Mouse (Mus musculus): ENCODE data around the gene Gm10912.
"Not testable (repeated sequence)": the region's sequence is repeated elsewhere in the genome, so short reads cannot be mapped to it uniquely, and the experiment has no call there.

Gene Gm10912

DNA sequence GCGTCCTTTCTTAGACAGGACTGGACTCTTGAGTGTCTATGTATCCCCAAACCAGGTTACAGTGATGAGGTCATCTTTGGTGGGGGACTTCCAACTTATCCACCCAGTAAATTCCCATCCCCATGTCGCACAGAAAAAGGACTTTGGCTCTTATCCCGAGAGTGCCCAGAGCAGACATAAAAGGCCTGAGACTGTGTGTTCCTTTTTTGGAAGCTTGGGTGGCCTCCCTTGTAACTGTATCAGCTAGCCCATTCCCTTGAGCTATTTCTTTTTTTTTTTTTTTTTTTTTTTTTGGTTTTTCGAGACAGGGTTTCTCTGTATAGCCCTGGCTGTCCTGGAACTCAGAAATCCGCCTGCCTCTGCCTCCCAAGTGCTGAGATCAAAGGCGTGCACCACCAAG, at the start of gene Gm10912:
Gm10912 (plus strand) TSS at position 301 of the 400 bp plus-strand sequence.
- DNase-seq (ENCODE audit: low spot score) = not testable (repeated sequence)

- DNase-seq (ENCODE audit: low spot score) = no peak
These were observed 42.5 kb upstream of the Gm10912 start for GRCm38 (mm10) chr2:104023096-104023495.

- DNase-seq (ENCODE audit: low spot score) = no peak
These were observed 41.0 kb upstream of the Gm10912 start for GRCm38 (mm10) chr2:104024656-104025055.

DNA sequence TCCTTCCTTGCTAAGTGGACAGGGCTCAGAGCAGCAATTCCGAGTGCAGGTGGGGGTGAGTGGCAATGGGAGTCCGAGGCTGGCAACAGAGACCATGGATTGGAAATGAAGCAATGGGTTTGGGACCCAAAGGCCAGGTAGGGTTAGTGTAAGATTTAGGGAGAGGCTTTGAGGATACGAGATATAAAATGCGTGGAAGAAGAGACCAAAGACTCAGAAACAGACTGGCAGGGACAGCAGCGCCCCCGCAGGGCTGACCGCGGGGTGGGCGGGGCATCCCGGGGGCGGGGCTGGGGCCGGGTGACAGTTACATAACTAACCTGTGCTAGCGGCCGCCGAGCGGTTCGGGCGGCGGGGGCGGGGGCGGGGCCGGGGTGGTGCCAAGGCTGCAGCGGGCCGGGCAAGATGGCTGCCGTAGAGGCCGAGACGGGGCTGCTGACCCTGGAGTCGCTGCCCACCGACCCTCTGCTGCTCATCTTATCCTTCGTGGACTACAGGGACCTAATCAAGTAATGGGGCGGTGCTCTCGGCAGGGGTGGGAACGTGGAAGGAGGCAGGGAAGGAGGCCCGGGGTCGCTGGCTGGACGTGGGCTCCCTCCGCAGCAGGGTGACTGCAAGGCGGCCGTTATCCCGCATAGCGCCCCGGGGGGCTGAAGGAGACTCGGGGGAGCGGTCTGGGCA, 38.0 kb upstream of the Gm10912 start, which contains the start of gene Fbxo3:
Fbxo3 (plus strand) TSS at position 264 of the 681 bp plus-strand sequence.
- DNase-seq (ENCODE audit: low spot score) = peak; percentile 67

- no peak for DNase-seq (ENCODE audit: low spot score)
These were observed 37.4 kb upstream of the Gm10912 start, which contains the start of gene 4931422A03Rik for GRCm38 (mm10) chr2:104028139-104028723. Gene 4931422A03Rik, minus strand, starts transcription at chr2:104028361.

DNA sequence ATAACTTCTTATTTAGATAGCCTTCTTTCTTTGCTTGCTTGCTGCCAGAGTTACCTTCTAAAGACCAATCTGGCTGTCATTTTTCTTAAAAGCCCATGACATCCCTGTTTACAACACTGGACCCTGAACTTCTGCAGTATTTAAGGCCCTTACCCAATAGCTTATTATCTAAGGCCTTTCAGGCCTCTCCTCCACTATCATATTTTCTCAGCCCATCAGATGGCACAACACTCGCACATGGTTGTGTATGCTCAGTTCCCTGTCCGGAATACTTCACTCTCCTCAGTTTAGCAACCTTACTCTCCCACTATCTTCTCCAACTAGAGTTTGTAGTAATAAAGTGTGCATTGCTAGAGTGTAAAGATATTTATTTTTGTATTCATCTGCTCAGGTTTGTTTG, 36.6 kb upstream of the Gm10912 start:
- no peak for DNase-seq (ENCODE audit: low spot score)

DNA sequence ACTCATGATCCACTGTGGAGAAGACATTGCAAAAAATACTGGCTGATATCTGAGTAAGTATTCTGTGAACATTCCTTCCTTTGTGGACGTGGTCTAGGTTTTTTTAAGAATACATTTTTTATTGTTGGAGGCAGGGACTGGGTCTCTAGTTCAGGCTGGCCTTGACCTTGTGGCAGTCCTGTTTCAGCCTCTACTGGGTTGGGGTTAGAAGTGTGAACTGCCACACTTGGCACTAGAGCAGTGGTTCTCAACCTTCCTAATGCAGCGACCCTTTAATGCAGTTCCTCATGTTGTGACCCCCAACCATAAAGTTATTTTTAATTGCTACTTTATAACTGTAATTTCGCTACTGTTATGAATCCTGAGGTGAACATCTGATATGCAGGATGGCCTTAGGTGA, 35.2 kb upstream of the Gm10912 start:
- DNase-seq (ENCODE audit: low spot score) = no peak

DNA sequence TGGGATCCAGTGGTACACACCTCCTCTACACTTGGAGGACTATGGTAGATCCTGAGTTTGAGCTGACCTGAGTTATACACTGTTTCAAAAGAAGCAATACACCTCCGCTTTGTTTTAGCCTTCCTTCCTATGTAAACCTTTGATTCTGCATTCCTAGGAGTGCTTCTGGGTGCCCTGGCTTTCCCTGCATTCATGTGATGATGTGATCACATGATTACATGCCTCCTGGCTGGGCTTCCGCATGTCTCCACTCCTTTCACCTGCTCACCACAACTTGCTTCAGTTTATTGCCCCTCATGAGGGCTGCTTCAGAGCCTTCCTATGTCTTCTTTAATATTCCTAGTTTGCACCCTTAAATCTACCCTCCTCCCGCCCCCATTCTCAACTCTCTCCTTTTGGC, 33.6 kb upstream of the Gm10912 start:
- DNase-seq (ENCODE audit: low spot score) = no peak

GRCm38 (mm10) chr2:104034832-104035472, 30.7 kb upstream of the Gm10912 start:
- DNase-seq (ENCODE audit: low spot score) = peak; percentile 6

GRCm38 (mm10) chr2:104035595-104035994, 30.0 kb upstream of the Gm10912 start:
- no peak for DNase-seq (ENCODE audit: low spot score)

- no peak for DNase-seq (ENCODE audit: low spot score)
These were observed 29.3 kb upstream of the Gm10912 start for GRCm38 (mm10) chr2:104036316-104036715.

DNA sequence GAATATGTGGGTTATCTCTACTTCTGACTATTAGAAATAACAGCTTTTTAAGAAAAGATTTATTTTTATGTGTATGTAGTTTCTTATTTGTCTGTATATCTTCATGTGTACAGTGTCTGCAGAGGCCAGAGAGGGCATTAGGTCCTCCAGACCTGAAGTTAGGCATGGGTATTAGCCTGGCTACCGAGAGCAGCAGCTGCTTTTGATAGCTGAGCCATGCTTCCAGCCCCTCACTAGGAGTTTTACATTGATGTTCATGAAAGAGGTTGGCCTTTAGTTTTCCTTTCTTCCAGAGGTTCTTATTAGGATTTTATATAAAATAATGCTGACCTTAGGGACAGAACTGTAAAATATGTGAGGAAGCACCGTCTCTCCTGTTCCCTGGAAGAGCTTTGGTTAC, 27.4 kb upstream of the Gm10912 start:
- DNase-seq (ENCODE audit: low spot score) = no peak

DNA sequence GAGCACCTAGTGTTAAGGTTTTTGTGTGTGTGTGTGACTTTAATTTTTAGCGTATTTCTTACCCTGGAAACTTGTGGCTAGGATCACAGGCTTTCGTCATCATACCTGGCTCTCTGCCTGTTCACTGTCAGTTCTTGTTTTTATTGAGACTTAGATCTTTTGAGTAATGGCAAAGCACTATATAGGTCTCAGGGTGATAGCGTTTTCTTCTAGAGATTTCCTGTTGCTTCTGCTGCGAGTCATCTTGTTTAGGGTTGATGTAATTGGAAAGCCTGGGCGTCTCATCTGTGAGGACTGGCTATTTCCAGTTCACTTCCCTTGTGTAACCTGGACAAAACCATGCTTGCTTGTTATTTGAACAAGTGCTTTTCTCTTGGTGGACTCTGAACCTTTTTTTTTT, 24.0 kb upstream of the Gm10912 start:
- no peak for DNase-seq (ENCODE audit: low spot score)

GRCm38 (mm10) chr2:104042766-104043165, 22.9 kb upstream of the Gm10912 start:
- DNase-seq (ENCODE audit: low spot score) = no peak

GRCm38 (mm10) chr2:104043624-104044478, 21.8 kb upstream of the Gm10912 start:
- DNase-seq (ENCODE audit: low spot score) = no peak

DNA sequence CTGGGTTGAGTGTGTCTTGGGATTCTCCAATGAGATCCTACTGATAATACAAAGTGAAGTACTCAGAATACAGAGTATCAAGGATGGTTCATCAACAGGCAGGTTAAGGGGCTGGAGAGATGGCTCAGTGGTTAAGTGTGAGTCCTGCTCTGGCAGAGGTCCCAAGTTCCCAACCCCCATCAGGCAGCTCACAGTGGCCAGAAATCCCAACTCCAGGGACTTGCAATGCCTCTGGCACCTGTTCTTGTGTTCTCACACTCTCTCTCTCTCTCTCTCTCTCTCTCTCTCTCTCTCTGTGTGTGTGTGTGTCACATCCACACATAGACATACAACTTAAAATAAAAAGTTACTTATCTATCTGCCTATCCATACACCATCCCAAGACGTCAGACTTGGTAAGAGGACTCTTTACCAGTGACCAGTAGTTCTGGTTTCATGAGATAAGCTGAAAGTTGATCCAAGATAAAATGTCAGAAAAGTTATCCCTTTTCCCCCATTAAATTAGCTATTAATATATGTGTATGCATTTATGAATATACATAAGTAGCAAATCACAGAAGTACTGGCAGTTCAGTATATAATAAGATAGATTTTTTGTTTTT, 21.0 kb upstream of the Gm10912 start:
- no peak for DNase-seq (ENCODE audit: low spot score)

DNA sequence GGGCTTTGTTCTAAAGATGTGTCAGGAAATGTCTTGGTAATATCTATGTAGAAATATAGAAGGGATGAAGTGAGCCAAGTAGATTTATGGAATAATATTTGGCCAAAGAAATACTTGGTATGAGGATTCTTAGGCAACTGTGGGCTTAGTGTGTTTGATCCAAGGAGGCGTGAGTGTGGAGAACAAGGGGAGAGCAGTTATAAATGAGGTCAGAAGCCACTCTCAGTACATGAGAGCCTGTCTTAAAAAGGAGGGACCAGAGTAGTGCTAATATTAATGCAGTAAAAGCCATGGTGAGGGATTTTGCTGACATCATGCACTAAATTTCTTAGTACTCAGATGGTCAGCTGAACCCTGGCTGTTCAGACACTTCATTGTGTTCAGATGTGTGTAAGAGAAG, 7.2 kb upstream of the Gm10912 start:
- DNase-seq (ENCODE audit: low spot score) = no peak

DNA sequence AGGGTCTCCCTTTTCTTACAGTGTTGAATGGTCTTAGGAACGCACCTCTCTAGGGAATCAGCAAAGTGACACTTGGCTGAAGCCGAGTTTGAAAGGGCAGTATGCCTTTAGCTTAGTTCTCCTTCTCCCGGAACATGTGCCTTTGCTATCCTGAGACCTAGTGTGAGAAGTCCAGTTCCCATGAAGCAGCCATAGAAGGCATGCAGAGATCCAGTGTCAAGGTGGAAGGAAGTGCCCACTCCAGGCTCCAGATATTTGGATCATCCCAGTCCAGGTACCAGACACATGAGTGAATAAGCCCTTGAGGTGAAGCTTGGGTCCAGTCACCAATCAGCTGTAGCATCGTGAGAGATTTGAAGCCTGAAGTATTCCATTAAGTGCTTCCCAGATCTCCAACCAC, 6.7 kb upstream of the Gm10912 start:
- DNase-seq (ENCODE audit: low spot score) = no peak

DNA sequence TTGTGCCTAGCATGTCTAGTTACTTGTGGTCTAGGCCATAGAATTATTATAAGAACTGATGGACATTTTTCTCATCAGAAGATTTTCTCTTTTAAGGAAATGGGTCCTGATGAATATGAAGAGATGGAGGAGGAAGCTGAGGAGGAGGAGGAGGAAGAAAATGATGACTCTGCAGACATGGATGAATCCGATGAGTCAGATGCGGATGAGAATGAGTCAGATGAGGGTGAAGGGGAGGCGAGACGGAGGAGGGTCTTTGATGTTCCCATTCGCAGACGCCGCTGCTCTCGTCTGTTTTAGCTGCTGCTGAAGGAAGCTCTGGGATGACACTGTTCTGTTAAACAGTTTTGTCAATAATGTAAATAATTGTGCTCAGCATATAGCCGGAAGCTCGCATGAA, 5.8 kb upstream of the Gm10912 start:
- DNase-seq (ENCODE audit: low spot score) = no peak

DNA sequence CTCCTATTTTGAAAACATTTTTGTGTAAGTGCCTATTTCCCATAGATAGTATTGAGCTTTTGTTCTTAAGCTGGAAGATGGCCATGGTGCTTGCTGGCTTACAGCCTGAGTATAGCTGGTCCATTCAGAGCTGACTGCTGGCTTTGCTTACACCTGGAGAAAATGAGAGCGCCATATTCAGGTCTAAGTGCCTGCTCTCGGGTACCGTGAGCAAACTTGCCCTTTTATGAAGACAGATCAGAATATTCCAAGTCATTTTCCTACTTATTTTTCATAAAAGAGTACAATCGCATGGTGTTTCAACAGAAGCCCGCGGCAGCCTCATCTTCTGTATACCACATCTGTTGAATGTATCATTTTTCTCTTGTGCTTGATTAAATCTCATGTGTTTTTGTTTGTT, 4.6 kb upstream of the Gm10912 start:
- DNase-seq (ENCODE audit: low spot score) = no peak

DNA sequence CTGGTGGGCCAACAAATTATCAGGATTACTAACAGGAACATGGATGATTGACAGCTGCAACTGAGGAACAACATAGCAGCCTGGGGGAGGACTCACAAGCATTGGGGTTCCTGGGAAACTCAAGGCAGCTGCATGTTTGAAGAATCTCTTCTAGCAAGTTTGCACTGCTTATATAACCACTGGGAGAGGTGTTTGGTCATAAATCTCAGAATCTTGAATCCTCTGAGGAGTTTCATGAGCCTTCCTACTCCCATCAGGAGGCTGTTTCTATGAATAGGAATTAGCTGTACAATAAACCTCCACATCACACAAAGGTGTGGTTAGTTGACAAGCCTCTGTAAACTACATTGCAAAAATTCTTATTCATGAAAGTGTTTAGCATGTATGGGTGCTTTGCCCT, 3.0 kb upstream of the Gm10912 start:
- DNase-seq (ENCODE audit: low spot score) = no peak

DNA sequence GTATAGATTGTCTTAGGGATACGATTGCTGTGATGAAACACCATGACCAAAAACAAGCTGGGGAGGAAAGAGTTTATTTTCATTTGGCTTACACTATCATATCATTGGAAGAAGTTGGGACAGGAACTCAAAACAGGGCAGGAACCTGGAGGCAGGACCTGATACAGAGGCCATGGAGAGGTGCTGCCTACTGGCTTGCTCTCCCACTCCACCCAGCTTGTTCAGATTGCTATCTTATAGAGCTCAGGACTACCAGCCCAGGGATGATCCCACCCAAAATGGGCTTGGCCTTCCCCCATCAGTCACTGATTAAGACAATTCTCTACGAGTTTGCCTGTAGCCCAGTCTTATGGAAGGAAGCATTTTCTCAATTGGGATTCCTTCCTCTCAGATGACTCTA, 1.5 kb upstream of the Gm10912 start:
- no peak for DNase-seq (ENCODE audit: low spot score)
